Mouse (Mus musculus) frontal cortex, adult (tissue): Measurements from ENCODE around the gene Tnni2.
"Not testable (repeated sequence)": the region's sequence is repeated elsewhere in the genome, so short reads cannot be mapped to it uniquely, and the experiment has no call there.

Experiments used
- ATAC-seq: cut with Nextera tagmentation; 2 replicates; pipeline ENCODE4 v1.9.2; 2017; ENCODE audit warnings: mild to moderate bottlenecking, moderate library complexity, mixed read lengths; ENCODE audit not compliant: low TSS enrichment

Tnni2 gene

GRCm38 (mm10) chr7:142441585-142441984, at the start of gene Tnni2:
TSS of gene Tnni2 (plus strand) at chr7:142441808.
- no peak for ATAC-seq

- no peak for ATAC-seq
Observed at GRCm38 (mm10) chr7:142393191-142393590, 48.4 kb upstream of the Tnni2 start.

- no peak for ATAC-seq
Observed at GRCm38 (mm10) chr7:142394261-142395190, 47.1 kb upstream of the Tnni2 start.

GRCm38 (mm10) chr7:142395472-142395871, 46.1 kb upstream of the Tnni2 start:
- ATAC-seq: no peak

GRCm38 (mm10) chr7:142396611-142397010, 45.0 kb upstream of the Tnni2 start:
- ATAC-seq: no peak

- no peak for ATAC-seq
Observed at GRCm38 (mm10) chr7:142398052-142398451, 43.6 kb upstream of the Tnni2 start.

- ATAC-seq: no peak
Observed at GRCm38 (mm10) chr7:142399250-142399649, 42.4 kb upstream of the Tnni2 start.

GRCm38 (mm10) chr7:142400112-142400749, 41.4 kb upstream of the Tnni2 start:
- ATAC-seq: peak; percentile 85

- no peak for ATAC-seq
Observed at GRCm38 (mm10) chr7:142400750-142401142, 40.9 kb upstream of the Tnni2 start.

GRCm38 (mm10) chr7:142403591-142403990, 38.0 kb upstream of the Tnni2 start:
- ATAC-seq: no peak

GRCm38 (mm10) chr7:142405134-142405533, 36.5 kb upstream of the Tnni2 start:
- ATAC-seq: not testable (repeated sequence)

- no peak for ATAC-seq
Observed at GRCm38 (mm10) chr7:142407935-142408334, 33.7 kb upstream of the Tnni2 start.

- ATAC-seq: no peak
Observed at GRCm38 (mm10) chr7:142408686-142409085, 32.9 kb upstream of the Tnni2 start.

GRCm38 (mm10) chr7:142409603-142410002, 32.0 kb upstream of the Tnni2 start:
- ATAC-seq: no peak

GRCm38 (mm10) chr7:142413285-142413684, 28.3 kb upstream of the Tnni2 start:
- ATAC-seq: no peak

GRCm38 (mm10) chr7:142415314-142415713, 26.3 kb upstream of the Tnni2 start:
- no peak for ATAC-seq

- ATAC-seq: no peak
Observed at GRCm38 (mm10) chr7:142416225-142416624, 25.4 kb upstream of the Tnni2 start.

- ATAC-seq: no peak
Observed at GRCm38 (mm10) chr7:142418027-142418426, 23.6 kb upstream of the Tnni2 start.

GRCm38 (mm10) chr7:142418679-142419078, 22.9 kb upstream of the Tnni2 start:
- ATAC-seq: no peak

GRCm38 (mm10) chr7:142419887-142420286, 21.7 kb upstream of the Tnni2 start:
- ATAC-seq: no peak

- ATAC-seq: no peak
Observed at GRCm38 (mm10) chr7:142421826-142422225, 19.8 kb upstream of the Tnni2 start.

GRCm38 (mm10) chr7:142425641-142426213, 15.9 kb upstream of the Tnni2 start:
- ATAC-seq: no peak

GRCm38 (mm10) chr7:142428213-142428612, 13.4 kb upstream of the Tnni2 start:
- no peak for ATAC-seq
